Mouse (Mus musculus): ENCODE results near the gene Tfg.

- TF ChIP-seq CTCF (IDR thresholded peaks at IDR 0.05; ENCODE audit: low read depth, low read length) (no peak), POLR2A (IDR thresholded peaks at IDR 0.05; ENCODE audit: borderline replicate concordance, low read depth, low read length) (no peak)
Observed at GRCm38 (mm10) chr16:56686747-56687146, 30.5 kb downstream of the Tfg start.
